Mouse (Mus musculus) cerebellum, adult 2 months (tissue): ENCODE data around the gene Pdzd9. TPM values are rescaled to one million over a fixed set of nuclear protein-coding genes. Genes with fewer than 3 reads are reported as not detected.
A peak's percentile ranks its signal among the peaks of the same experiment; 100 is the strongest.
"Not testable (repeated sequence)": the region's sequence is repeated elsewhere in the genome, so short reads cannot be mapped to it uniquely, and the experiment has no call there.

Experiments
- DNase-seq, 2 experiments: peaks; one replicate each; pipeline ENCODE4 v3.0.0; 2021
- H3K27ac ChIP-seq: fragments of 200-500 bp; 2 replicates; pipeline ENCODE4 v1.5.1; 2012; ENCODE audit warnings: low read length, control low read depth, inconsistent platforms; ENCODE audit not compliant: insufficient read depth
- H3K27me3 ChIP-seq: fragments of 200-500 bp; 2 replicates; pipeline ENCODE4 v1.6.1; 2012; ENCODE audit warnings: inconsistent platforms, mild to moderate bottlenecking, low read length, moderate library complexity; ENCODE audit not compliant: control insufficient read depth, insufficient read depth
- H3K4me1 ChIP-seq: fragments of 200-500 bp; 2 replicates; pipeline ENCODE4 v1.6.1; 2011; ENCODE audit warnings: low read length; ENCODE audit not compliant: control insufficient read depth, insufficient read depth
- H3K4me3 ChIP-seq: fragments of 200-500 bp; replicated peaks from 2 replicates; pipeline ENCODE3; 2011; ENCODE audit warnings: mild to moderate bottlenecking, low read depth, low read length, control low read depth; ENCODE audit not compliant: insufficient read depth
- CTCF ChIP-seq: fragments of 200-500 bp; IDR thresholded peaks from 2 replicates; pipeline ENCODE4 v1.5.1; 2011; ENCODE audit warnings: low read depth, mild to moderate bottlenecking, control low read depth, low read length, moderate library complexity, borderline replicate concordance; ENCODE audit not compliant: insufficient read depth
- POLR2A ChIP-seq: fragments of 200-500 bp; IDR thresholded peaks from 2 replicates; pipeline ENCODE4 v1.6.1; 2011; ENCODE audit warnings: low read length, control low read depth, borderline replicate concordance; ENCODE audit not compliant: insufficient read depth
- WGBS: fragments of 180-500 bp; shearing (Covaris S2); methylation state at CpG from one replicate; pipeline ENCODE4 v1.1.7; 2018; 5-methylcytosine and 5-hydroxymethylcytosine counted together
- polyA plus RNA-seq: library from polyadenylated mRNA; depleted of rRNA; stranded (reverse); fragments of >200 nt; gene quantifications from 2 replicates; pipeline ENCODE4 v1.2.3, GENCODE M21; 2012; rRNA removed

The Pdzd9 gene
- polyA plus RNA-seq, result 0.08 TPM in 1 of 2 replicates, not detected in the other

DNA sequence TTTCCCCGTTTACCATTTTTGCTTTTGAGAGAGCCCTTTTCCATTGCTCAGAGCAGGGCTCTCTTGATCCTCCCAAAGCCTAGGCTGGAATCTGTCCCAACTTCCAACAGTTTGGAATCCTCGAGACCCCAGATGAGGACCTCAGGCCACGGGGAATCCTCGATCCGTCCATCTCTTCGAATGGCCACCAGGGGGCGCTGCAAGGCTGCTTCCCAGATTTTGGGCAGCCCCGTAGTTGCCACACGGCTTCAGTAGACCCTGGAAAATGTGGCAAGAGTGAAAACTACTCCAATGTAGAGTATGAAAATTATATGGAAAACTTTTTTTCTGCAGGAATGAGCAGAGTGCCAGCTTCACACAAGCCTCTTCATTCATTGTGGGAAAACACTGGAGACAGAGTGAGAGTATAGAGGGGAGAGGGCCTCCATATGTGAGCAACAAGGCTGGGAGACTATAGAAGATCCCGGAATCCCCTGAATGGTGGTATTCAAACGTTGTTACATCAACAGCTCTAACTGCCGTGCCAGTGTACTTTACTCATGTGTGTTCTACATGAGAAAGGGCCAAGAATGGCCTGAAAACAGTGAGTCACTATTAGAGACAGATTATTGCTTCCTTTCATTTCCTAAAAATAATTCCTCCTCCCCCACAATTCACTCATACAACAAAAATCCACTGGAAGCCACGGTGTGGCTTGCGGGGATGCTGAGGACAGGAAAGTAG is at the start of gene Pdzd9:
TSS of gene Pdzd9 (minus strand) at position 191 of the 723 bp plus-strand sequence.
- no peak for TF ChIP-seq POLR2A
- peak; percentile 84 for TF ChIP-seq CTCF
- no peak within 1 kb of the TSS for H3K4me3 ChIP-seq
- no peak within 1 kb of the TSS for H3K27ac ChIP-seq
- peak; percentile 57 to 71 for DNase-seq
- WGBS, result 21% methylated on average over 14 of the region's 14 CpGs
- H3K27me3 ChIP-seq, result no peaks in the 10 kb centered on the region
- no peaks in the 10 kb centered on the region for H3K4me1 ChIP-seq

DNA sequence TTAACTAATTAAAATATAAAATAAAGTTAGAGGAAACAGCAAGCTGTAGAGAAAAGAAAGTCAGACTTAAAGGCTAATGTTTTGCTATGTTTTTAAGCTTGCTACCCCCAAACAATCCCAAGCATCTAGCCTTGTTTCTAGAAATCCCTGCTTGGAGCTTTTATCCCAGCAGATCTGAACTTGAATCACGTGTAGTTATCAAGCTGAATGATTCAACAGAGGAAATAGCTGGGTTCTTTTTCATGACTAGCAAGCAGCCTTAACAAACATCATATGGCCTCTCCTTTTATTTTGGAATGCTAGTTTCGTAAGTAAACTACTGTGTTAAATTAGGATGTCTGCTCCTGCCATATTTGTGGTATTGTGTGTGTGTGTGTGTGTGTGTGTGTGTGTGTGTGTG is 47.1 kb upstream of the Pdzd9 start:
- no peak for DNase-seq
- Histone ChIP-seq H3K27me3 (no peaks in the 10 kb centered on the region), H3K4me1 (peaks cover 4% of the 10 kb centered on the region), H3K27ac (no peak overlapping the region), H3K4me3 (no peak overlapping the region)
- TF ChIP-seq CTCF (no peak), POLR2A (no peak)
- 82% methylated on average over 2 of the region's 2 CpGs for WGBS

DNA sequence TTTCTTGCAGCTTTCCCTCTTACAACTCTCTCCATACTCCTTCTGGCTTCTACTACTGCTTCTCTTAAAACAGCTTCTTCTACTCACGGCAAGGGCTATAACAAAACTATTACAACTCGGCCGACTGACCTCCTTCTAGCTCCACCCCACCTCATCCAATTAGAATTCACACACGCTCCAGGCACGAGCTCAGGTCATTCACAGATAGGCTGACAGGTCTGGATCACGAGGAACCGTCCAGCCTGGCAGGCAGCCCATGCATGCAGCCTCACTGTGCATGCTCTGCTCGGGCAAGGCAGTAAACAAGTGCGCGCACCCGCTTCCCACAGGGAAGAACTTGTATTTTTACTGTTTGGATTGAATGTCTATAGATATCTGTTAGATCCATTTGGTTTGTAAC is 43.8 kb upstream of the Pdzd9 start:
- H3K27me3 ChIP-seq, result not testable (repeated sequence)

DNA sequence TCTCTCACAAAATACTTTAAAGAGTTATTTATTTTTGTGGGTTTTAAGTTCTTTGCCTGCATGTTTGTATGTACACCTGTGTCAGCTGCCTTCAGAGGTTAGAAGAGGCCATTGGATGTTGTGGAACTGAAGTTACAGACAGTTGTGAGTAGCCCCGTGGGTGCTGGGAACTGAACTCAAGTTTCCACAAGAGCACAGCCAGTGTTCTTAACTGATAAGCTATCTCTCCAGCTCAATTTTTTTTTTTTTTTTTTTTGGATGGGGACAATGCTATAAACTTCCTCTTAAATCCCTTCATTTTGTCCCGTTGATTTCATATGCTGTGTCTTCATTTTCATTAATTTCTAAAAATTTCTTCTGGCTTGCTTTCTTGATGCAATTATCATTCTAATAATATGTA is 43.1 kb upstream of the Pdzd9 start:
- WGBS, result 97% methylated on average over 2 of the region's 2 CpGs
- Histone ChIP-seq H3K27ac (no peak overlapping the region), H3K4me1 (no peaks in the 10 kb centered on the region), H3K4me3 (no peak overlapping the region), H3K27me3 (no peaks in the 10 kb centered on the region)
- no peak for TF ChIP-seq POLR2A
- no peak for TF ChIP-seq CTCF
- DNase-seq, result no peak

More for the DNA sequence above, 43.8 kb upstream of the Pdzd9 start:
- DNase-seq, H3K4me1 ChIP-seq, H3K27ac ChIP-seq, H3K4me3 ChIP-seq: not testable (repeated sequence)
- WGBS, result 81% methylated on average over 11 of the region's 11 CpGs

DNA sequence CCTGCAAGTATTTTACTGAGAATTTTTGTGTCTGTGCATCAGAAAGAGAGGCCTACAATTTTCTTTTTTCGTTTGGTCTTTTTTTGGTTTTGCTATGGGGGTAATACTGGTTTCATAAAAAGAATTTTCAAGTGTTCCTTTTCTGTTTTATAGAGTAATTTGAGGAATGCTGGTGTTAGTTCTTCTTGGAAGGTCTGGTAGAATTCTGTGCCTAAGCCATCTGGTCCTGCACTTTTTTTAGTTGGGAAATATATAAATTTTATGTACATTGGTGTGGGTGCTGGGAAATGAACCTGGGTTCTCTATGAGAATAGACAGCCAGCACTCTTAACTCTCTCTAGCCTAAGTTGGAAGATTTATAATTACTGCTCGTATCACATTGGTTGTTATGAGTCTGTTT is 41.9 kb upstream of the Pdzd9 start:
- Histone ChIP-seq H3K4me3 (no peak overlapping the region), H3K4me1 (no peaks in the 10 kb centered on the region), H3K27ac (no peak overlapping the region), H3K27me3 (no peaks in the 10 kb centered on the region)
- no peak for TF ChIP-seq POLR2A
- TF ChIP-seq CTCF, result no peak
- WGBS, result 95% methylated on average over 2 of the region's 2 CpGs
- DNase-seq, result no peak

DNA sequence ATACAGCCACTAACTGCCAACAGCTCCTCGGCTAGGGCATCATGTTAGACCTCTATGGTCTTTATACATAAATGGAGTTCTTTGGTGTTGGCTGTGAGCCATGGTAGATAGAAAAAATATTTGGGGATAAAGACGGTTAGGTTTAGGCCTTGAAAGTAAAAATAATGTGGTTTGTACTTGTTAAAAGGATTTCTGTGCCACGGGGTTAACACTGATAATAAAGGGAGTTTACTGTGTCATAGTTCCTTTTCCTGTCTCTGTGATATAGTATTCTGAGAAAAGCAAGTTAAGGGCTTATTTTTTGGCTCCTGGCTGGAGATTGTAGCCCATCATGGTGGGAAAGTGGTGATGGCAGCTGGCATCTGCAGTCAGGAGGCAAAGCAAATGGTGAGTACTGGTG is 33.7 kb upstream of the Pdzd9 start:
- DNase-seq, result no peak
- TF ChIP-seq POLR2A (no peak), CTCF (no peak)
- Histone ChIP-seq H3K4me3 (no peak overlapping the region), H3K4me1 (no peaks in the 10 kb centered on the region), H3K27me3 (no peaks in the 10 kb centered on the region), H3K27ac (no peak overlapping the region)
- WGBS, result 47% methylated on average over 3 of the region's 3 CpGs

DNA sequence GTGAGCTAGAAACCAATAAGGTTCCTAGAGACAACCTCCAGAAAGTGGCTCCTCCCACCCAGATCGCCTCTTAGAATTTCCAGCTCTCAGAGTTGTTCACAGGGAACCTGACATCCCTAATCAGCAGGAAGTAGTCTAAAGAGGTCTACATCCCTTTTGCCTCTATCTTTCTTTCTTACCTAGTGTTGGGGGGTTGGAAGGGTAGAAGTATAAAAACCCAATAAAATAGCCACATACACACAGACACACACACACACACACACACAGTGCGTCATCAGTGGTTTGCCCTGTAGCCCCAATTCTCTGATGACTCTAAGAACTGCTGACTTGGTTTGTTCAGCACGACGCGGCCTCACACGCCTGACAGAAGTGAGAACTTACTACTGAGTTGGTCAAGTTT is 29.4 kb upstream of the Pdzd9 start:
- WGBS, result 93% methylated on average over 6 of the region's 6 CpGs
- Histone ChIP-seq H3K4me1 (no peaks in the 10 kb centered on the region), H3K27ac (no peak overlapping the region), H3K4me3 (no peak overlapping the region), H3K27me3 (no peaks in the 10 kb centered on the region)
- TF ChIP-seq CTCF (no peak), POLR2A (no peak)
- no peak for DNase-seq

DNA sequence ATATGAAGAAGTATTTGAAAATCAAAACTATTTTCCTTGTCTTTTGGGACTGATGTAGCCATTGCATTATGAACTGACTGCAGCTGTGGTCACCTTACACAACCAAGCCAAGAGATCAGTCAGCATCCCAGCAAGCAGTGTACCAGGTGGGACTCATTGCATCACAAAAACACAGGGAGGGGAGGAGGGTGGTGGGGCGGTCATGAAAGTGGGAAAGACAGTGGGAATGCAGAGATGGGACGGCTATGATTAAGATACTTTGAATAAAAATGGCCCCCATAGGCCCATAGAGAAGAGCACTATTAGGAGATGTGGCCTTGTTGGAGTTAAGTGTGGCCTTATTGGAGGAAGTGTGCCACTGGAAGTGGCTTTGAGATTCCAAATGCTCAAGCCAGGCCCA is 26.2 kb upstream of the Pdzd9 start:
- H3K4me3 ChIP-seq, result no peak overlapping the region
- WGBS, result 96% methylated on average over 2 of the region's 2 CpGs
- TF ChIP-seq POLR2A, result no peak
- no peak for TF ChIP-seq CTCF
- H3K27ac ChIP-seq, result no peak overlapping the region
- no peaks in the 10 kb centered on the region for H3K4me1 ChIP-seq
- no peak for DNase-seq
- no peaks in the 10 kb centered on the region for H3K27me3 ChIP-seq

DNA sequence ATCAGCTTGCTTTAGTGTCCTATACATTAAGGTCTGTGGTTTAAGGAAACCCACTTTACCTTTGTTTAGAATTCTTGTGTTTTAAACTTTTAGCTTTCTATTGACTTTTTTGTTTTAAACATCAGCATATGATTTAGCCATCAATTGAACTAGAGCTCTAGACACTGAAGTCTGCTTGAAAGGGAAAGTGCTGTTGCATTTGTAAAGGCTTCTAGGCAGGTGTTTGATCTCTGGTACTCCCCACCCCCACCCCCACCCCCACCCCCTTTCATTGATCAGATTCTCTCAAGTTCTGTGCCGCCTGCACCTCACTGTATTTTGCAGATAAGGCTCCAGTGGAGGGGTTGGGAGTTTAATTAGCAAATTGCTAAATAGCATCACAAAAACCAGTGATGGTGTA is 25.5 kb upstream of the Pdzd9 start:
- Histone ChIP-seq H3K4me3 (no peak overlapping the region), H3K27me3 (no peaks in the 10 kb centered on the region), H3K27ac (no peak overlapping the region), H3K4me1 (no peaks in the 10 kb centered on the region)
- whole genome bisulfite sequencing, result 93% methylated on average over 1 of the region's 1 CpGs
- TF ChIP-seq POLR2A (no peak), CTCF (no peak)
- no peak for DNase-seq
